Mouse (Mus musculus) midbrain, embryonic 16.5 days (tissue): ENCODE results near the gene Tarbp1. TPM values are rescaled to one million over a fixed set of nuclear protein-coding genes. Genes with fewer than 3 reads are reported as not detected.

Experiments
- ATAC-seq: fragments of 200-750 bp; cut with Nextera tagmentation; 2 replicates; pipeline ENCODE4 v1.8.0; 2017; ENCODE audit warnings: moderate TSS enrichment
- H3K27ac ChIP-seq: fragments of 300-500 bp; sonication (generic); 2 replicates; pipeline ENCODE4 v1.5.1; 2014; ENCODE audit warnings: mild to moderate bottlenecking, low read length, mixed read lengths
- H3K27me3 ChIP-seq: fragments of 300-500 bp; sonication (generic); 2 replicates; pipeline ENCODE4 v1.6.1; 2014; ENCODE audit warnings: low read depth, low read length, mixed read lengths; ENCODE audit not compliant: control insufficient read depth, insufficient read depth
- H3K36me3 ChIP-seq: fragments of 300-500 bp; sonication (generic); 2 replicates; pipeline ENCODE4 v1.6.1; 2014; ENCODE audit warnings: mild to moderate bottlenecking, low read length, moderate library complexity, mixed read lengths; ENCODE audit not compliant: control insufficient read depth, insufficient read depth
- H3K4me1 ChIP-seq: fragments of 300-500 bp; sonication (generic); 2 replicates; pipeline ENCODE4 v1.6.1; 2014; ENCODE audit warnings: mild to moderate bottlenecking, low read length, mixed read lengths; ENCODE audit not compliant: control insufficient read depth, insufficient read depth
- H3K4me2 ChIP-seq: fragments of 300-500 bp; sonication (generic); 2 replicates; pipeline ENCODE4 v1.6.1; 2014; ENCODE audit warnings: mild to moderate bottlenecking, low read length, mixed read lengths
- H3K4me3 ChIP-seq: fragments of 300-500 bp; sonication (generic); 2 replicates; pipeline ENCODE4 v1.5.1; 2014; ENCODE audit warnings: low read depth, mild to moderate bottlenecking, low read length, moderate library complexity, mixed read lengths
- H3K9ac ChIP-seq: fragments of 300-500 bp; sonication (generic); 2 replicates; pipeline ENCODE4 v1.6.1; 2014; ENCODE audit warnings: low read depth, low read length, mixed read lengths
- H3K9me3 ChIP-seq: fragments of 300-500 bp; sonication (generic); replicated peaks from 2 replicates; pipeline ENCODE4 v1.6.1; 2014; ENCODE audit warnings: mild to moderate bottlenecking, low read length, mixed read lengths; ENCODE audit not compliant: control insufficient read depth, poor library complexity, severe bottlenecking
- WGBS: fragments of 180-500 bp; shearing (Covaris S2); extraction: QIAGEN DNeasy Blood & Tissue Kit; methylation state at CpG from one replicate; pipeline ENCODE4 v1.1.7; 2014; 5-methylcytosine and 5-hydroxymethylcytosine counted together
- polyA plus RNA-seq: library from polyadenylated mRNA; unstranded; fragments of >200 nt; fragmentation: Nextera tagmentation; extraction: Ambion mirVana; gene quantifications from 2 replicates; pipeline ENCODE4 v1.2.1, GENCODE M21; 2015

Gene Tarbp1
- polyA plus RNA-seq, 1 experiment from 2014 or later = 1.7 TPM

DNA sequence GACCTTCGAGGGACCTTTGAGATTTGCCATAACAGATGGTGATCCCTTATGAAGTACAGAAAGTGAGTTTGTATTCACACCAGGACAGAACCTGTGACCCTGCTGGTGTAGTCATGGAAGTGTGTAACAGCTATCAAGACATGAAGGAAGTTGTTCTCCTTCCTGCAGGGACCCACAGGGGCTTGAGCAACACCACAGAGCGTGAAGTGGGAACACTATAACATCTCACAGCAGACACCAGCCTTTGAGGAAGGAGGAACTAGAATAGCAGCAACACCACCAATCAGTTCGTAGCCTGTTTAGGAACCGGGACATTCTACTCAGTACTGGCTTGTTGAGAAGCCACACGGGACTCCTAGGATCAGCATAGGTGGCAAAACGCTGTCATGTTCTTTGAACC is 95.3 kb downstream of the Tarbp1 start:
- H3K4me3 ChIP-seq = no peak overlapping the region
- H3K4me2 ChIP-seq = no peak overlapping the region
- ATAC-seq = no peak
- H3K4me1 ChIP-seq = no peaks in the 10 kb centered on the region
- no peaks in the 10 kb centered on the region for H3K9me3 ChIP-seq
- H3K27ac ChIP-seq = no peak overlapping the region
- H3K27me3 ChIP-seq = no peaks in the 10 kb centered on the region
- H3K36me3 ChIP-seq = no peaks in the 10 kb centered on the region
- H3K9ac ChIP-seq = no peak overlapping the region
- WGBS = 87% methylated on average over 6 of the region's 6 CpGs

Other genes starting within 250 kb of the Tarbp1 start
- 2.0 and 2.5 TPM in 2 replicates for gene Slc35f3, start 176.5 kb downstream of the Tarbp1 start, polyA plus RNA-seq
- gene Coa6, start 52.5 kb downstream of the Tarbp1 start, polyA plus RNA-seq = 40.8 and 41.0 TPM in 2 replicates
- gene Irf2bp2, start 118.9 kb upstream of the Tarbp1 start, polyA plus RNA-seq = 9.6 and 9.9 TPM in 2 replicates